Mouse (Mus musculus) cerebellum, adult 8-10 months (tissue): ENCODE results near the gene Pum1.
"Not testable (repeated sequence)": the region's sequence is repeated elsewhere in the genome, so short reads cannot be mapped to it uniquely, and the experiment has no call there.

ENCODE experiments used
- DNase-seq: peaks from one replicate; pipeline ENCODE4 v3.0.0; 2022

Pum1 gene

DNA sequence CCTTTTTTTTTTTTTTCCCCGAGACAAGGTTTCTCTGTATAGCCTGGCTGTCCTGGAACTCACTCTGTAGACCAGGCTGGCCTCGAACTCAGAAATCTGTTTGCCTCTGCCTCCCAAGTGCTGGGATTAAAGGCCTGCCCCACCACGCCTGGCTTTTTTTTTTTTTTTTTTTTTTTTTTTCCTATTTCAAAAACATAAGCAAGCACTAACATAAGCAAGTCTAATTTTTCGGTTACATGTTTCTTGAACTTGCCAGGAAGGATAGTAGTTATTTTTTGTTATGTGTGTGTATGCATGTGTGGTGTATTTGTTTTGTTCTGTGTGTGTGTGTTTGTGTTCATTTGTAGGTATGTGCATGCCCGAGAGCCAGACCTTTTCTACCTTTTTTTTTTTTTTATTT is 6.9 kb downstream of the Pum1 start:
- DNase-seq: not testable (repeated sequence)

DNA sequence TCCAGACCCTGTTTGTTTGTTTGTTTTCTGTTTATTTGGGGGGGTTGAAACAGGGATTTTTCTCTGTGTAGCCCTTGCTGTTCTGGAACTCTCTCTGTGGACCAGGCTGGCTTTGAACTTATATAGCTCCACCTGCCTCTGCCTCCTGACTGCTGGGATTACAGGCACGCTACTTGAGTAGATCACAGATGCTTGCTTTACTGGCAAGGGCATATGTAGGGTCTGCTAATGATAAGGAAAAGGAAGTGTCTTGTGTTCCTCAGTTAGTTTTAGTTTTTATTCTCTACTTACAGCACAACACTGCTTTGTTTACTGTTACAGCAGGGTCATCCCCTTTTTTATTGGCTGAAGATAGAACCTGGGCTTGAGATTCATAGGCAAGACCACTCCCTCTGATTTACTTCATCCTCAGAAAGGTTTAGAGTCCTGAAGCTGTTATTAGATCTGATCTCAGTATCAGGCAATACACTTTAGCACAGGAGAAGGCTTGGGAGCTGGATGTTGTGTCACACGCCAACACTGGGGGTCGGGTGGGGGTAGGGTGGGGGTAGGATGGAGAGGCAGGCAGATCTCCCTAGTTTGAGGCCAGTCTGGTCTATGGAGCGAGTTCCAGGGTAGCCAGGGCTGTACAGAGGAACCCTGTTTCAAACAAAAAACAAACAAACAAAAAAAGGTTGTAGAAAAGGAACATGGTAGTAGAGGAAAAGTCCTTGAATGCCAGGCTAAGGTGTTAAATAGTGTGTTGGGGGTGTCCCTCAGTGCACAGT is 8.1 kb downstream of the Pum1 start:
- no peak for DNase-seq

DNA sequence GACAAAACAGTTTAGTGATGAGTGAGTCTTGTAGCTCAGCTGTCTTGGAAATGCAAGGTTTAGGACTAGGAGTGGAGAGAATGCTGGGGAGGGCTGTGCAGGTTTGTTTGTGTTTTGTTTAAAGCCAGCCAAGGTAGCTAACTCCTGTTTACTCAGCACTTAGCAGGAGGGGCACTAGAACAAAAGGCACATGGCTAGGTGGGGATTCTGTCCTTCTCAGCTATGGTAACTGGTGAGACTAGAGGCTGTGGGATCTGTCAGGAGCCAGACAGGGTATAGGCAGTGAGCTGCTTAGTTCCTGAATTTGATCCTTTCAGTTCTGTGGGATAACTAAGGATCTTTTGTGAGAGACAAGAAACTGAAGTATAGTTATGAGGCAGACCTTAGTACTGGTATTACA is 9.0 kb downstream of the Pum1 start:
- no peak for DNase-seq

DNA sequence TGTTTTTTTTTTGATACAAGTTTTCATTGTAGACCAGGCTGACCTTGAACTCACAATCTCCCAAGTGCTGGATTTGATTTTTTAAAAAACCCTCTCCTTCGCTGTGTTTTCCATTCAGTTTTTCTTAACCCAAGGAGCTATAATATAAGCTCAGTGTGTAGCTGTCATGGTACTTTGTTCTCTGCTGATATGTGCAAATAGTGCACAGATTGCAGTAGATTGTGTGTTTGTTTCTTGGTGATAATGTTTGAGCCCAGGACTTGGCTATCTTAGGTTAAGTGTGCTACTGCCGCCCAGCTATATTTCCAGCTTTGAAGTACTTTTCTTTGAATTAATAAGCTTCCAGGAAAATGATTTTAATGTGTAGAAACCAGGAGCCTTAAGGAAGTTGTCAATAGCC is 13.6 kb downstream of the Pum1 start:
- DNase-seq: no peak

DNA sequence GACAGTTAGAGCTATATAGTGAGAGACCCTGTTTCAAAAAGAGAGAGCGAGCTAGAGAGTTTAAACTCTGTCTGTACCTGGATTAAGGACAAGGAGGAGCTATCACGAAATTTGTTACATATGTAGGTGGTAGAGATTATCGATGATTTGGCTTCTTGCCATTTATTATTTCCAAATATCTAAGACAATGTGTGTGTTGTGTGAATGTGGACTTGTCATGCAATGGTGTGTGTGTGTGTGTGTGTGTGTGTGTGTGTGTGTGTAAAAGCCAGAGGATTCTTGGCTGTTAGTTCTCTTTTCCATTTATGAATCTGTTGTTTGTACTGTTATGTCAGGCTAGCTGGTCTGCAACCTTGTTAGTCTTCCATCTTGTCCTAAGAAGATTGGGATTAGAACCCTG is 15.0 kb downstream of the Pum1 start:
- no peak for DNase-seq

DNA sequence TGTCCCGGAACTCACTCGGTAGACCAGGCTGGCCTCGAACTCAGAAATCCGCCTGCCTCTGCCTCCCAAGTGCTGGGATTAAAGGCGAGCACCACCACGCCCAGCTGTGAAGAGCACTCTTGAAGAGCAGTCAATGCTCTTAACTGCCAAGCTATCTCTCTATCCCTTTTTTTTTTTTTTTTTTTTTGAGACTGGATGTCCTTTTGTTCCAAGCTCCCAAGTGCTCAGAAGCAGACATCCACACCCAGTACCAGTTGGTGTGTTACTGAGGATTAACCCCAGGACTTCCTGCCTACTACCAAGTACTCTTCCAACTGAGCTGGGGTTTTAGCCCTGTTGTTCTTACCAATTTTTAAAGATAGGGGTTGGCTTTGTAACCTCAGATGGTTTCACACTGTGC is 17.6 kb downstream of the Pum1 start:
- DNase-seq: no peak

DNA sequence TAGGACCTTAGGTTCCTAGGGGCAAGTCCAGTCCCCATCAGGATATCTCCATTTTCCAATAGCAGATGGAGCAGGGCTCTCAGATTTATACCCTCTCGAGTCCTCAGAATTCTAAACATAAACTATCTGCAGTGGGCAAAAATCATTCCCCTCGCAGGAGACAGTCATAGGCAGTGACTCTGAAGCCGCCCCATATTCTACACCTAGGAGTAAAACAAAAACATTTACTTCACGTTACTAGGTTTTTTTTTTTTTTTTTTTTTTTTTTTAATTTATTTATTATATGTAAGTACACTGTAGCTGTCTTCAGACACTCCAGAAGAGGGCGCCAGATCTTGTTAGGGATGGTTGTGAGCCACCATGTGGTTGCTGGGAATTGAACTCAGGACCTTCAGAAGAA is 19.9 kb downstream of the Pum1 start:
- not testable (repeated sequence) for DNase-seq

DNA sequence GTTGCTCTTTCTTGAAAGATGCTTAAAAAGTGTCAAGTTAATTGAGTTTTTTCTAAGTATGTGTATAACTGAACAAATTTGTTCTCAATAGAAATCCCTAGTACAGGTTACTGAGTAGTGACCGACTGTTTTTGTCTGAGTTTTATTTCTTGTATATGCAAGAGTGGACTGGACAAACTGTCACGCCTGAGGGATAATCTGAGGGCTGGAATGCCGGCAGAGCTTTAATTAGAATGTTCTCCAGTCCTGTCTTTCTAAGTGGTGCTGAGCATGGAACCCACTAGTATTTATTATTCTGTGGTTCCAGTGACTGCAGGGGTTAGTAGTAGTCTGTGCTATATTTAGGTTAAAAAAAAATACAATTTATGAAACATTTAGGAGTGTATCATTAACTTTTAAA is 30.8 kb downstream of the Pum1 start:
- DNase-seq: no peak

DNA sequence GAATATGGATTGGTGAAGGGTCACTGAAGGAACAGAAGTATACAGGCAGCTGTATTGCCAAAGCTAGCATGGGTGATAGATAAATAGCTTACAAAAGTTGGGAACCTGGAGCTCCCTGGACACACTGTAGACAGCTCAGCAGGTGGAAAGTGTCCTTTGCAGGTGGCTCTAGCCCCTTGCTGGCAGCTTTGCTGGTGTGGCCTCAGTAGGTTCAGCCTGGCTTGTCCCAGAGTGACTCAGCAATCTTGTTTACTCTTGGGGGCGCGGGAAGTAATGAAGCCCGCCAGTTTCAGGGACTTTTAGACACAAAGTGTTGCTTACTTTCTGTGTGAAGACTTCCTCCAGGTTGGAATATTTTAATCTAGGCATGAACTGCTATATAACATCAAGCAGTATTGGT is 31.9 kb downstream of the Pum1 start:
- no peak for DNase-seq

DNA sequence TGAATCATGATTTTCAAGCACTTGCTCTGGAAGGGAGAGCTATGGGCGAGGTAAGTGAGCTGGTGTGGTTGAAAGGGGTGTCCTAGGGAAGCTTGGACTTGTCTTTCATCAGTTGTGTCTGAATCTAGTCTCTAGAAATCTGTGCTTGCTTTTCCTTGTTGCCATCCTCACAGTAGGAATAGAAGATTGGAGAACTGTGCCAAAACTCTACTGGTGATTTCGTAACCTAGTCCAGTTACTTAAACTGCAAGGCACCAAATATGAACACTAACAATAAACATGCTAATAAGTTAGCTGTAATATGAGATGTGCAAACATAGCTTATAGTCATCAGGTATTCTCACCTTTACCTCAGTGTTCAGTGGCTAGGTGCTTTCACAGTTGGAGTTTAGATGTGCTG is 37.9 kb downstream of the Pum1 start:
- DNase-seq: no peak

DNA sequence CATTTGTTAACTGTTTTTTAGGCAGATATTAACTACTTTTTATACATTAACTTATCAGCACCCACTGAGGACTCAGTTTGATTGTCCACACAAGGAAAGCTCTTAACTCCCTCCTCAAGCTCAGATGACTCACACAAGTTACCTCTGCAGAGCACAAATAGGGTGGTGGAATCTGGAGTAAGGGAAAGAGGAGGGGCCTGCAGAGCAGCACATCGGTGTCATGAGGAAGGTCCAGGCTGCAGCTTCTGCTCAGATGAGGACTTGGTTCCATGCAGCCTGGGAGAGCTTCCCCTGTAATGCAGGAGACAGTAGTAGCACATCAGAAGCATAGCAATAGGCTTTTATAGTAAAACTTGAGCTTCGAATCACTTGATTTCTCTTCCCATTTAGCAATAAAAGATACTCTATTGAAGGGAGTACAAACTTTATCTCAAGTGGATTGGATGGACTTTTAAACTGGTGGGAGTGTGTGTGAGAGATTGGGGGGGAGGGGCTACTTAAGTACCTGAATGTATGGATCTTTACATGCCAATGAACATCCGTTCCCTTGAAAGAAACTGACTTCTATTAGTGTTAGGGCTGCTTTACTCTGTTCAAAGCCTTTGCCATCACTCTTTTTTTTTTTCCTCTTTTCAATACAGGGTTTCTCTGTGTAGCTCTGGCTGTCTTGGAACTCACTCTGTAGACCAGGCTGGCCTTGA is 39.9 kb downstream of the Pum1 start:
- DNase-seq: no peak

DNA sequence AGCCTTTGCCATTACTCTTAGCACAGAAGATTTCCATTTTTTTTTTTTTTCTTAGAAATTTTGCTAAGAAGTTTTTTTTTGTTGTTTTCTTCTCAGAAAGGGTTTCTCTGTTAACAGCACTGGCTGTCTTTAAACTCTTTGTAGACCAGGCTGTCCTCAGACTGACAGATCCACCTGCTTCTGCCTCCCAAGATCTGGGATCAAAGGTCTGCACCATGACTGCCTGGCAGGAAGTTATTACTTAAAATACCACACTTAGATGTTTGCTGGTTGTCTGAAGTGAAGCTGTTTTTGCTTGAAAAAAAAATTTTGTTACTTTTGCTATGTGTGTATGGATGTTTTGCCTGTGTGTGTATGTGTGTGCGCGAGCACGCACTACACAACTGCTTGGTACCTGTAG is 40.5 kb downstream of the Pum1 start:
- no peak for DNase-seq

DNA sequence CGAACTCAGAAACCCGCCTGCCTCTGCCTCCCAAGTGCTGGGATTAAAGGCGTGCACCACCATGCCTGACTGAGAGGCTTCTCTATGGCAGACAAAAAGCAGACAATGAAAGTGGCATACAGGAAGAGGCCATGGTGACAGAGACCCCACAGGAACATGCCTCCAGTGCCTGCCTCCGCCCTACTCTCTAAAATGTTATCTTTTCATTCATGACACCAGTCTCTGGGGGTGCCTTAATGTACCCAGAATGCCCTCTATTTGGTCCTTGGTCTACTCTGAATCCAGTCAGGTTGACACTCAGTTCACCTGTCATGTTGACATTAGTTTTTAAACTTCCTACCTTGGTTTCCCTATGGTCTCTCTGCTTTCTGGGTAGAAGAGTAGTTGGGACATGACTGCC is 41.5 kb downstream of the Pum1 start:
- no peak for DNase-seq

DNA sequence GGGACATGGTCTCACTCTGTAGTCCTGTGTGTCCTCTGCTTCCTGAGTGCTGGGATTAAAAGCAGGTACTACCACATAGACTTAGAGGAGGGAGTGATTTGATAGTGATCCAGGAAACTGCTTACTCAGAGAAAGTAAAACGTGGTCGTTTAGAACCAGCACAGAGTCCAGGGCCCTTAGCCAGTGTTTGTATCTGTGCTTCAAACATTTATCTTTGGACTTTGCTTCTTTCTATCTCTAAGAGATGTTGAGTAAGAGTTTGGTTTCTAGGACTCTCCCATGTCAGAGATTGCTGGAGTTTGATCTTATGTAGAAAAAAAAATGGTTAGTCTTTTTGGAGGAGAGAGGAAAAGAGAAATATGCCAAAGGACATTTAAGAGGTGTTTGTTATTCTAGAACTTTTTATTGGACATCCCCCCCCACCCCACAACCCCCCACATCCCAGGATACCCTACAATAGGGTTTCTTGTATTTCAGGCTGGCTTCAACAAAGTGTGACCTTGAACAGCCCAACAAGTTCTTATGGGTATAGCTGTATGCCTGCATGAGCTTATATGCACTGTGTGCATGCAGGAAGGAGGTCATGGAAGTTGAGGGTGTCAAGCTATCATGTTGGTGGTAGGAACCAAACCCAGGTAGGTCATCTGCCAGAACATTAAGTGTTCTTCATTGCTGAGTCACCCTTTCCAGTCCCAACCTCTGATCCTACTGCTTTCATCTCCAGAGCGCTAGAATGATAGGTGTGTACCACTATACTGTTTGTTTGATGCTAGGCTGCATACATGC is 43.3 kb downstream of the Pum1 start:
- no peak for DNase-seq

DNA sequence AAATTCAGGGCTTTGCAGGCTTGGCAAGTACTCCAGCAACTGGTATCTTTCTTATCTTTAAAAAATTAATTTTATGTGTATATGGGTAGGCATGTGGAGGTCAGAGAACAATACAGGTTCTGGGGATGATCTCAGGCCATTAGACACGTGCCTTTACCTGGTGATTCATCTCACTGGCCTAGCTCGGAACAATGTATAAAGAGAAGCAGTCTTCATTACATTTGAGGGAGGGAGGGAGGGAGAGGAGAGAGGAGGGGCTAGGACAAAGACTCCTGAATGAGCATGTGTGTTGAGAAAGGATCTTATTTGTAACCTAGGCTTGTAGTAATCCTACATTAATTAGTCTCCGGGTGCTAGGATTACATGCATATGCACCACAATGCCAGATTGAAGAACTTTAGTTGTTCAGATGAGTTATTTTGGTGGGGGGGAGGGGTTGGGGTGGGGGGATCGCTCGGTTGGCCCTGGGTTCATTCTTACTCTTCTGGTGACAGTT is 48.3 kb downstream of the Pum1 start:
- DNase-seq: no peak

DNA sequence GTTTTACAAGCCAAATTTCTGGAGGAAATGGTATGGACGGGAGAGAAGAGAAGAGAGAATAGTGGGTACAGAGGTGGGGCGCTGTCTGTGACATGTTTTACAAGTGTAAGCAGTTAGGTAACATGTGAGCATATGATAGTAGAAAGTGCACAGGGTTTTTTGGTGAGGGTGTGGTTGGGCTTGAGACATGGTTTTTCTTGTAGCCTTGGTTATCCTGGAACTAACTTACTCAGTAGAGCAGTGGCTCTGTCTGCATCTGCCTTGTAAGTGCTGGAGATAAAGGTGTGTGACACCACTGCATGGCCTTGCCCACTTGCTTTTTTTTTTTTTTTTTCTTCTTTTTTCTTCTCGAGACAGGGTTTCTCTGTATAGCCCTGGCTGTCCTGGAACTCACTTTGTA is 49.2 kb downstream of the Pum1 start:
- DNase-seq: no peak

DNA sequence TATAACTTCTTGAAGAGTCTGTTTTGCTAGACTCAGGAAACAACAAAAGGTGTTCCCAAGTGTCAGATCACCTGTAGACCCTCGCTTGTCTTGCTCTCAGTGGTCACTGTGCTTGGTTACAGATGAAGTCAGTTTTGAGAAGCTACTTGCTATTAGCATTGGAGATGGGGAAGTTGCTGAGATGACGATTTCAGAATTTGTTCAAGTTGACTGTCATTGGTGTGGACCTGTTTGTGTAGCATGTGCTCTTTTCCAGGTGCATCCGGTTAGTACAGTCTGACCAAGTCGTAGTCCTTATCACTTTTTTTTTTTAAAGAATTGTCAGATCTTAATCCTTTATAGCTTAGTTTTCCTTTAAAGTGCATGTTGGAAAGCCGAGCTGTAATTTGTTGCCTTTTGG is 50.3 kb downstream of the Pum1 start:
- no peak for DNase-seq

DNA sequence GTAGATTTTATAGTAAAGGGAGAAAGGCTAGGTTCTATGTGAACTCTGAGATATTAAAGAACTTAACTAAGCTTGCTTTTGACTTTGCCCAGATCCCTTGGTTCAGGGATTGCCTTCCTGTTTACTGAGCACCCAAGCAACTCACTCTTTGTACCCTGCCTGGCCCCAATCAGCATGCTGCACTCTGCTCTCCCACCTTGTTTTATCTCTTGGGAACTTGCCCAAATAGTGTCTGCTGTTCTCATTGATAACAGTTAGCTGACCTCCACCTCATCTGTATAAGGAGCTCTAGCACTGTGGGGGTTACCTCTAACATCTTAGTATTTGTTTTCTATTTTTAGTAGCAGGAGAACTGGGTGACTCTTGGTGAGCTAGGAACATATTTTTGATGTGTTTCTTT is 52.0 kb downstream of the Pum1 start:
- no peak for DNase-seq

DNA sequence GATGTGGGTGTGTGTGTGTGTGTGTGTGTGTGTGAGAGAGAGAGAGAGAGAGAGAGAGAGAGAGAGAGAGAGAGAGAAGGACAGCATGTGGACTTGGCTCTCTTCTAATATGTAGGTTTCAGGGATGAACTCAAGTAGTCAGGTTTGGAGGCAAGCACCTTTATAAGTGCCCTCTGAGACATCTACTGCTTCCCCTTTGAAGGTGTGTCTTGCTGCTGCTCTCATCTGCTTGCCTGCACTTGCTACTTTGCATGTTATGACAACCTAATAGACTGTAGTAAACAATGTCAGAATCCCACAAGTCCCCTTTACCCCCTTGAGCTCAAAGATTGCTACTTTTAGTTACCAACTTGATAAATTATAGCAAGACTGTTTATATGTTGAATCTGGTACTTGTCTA is 52.5 kb downstream of the Pum1 start:
- no peak for DNase-seq

DNA sequence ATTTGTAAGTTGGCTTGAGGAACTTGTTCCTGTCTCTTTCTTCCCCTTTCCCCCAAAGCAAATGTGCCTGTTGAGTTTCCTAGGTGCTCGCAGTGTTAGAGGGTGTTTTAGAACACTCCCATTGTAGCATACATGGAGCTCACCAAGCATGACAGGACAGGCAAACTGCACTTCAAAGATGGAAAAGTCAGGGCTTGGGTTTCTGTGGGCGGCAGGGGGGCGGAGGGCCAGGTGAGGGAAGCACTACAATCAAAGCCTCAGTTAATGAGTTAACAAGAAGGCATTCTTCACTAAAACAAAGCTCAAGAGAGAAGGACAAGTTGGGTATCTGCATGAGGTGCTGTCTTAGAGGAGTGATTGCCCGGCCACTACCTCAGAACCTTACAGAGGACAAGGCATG is 56.2 kb downstream of the Pum1 start:
- no peak for DNase-seq

DNA sequence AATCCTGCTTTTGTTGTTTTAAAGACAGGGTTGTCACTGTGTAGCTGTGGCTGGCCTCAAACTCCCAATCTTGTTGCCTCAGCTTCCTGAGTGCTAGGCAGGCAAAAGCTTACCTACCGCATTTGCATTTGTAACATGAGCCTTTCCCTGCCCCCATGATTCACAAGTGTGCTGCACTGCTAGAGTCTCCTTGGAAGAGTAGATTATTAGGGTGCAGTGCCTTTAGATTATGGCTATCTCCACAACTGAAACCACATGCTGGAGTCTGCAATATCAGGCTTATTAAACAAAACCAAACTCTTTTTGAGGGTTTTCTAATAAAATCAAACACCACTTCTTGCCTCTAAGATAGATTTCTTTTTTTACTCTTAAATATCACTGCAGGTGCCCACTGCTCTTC is 59.5 kb downstream of the Pum1 start:
- no peak for DNase-seq

DNA sequence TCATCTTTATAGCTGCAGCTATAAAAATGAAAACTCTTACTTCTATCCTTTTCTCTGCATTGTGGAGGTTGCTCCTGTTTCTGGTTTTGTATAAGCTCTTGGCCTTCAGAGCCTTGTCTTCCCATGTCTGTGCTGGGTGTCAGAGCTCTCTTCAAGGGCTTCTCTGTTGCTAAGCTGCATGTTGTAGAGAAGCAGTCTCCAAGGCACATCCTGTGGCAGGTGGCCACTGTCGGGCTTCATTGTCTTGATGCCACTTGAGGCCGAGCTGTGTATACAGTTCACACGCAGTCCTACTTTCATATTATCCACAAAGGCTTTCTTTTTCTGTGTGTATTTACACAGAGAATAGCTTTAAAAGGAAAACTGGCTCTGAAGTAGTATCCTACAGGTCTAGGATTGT is 63.0 kb downstream of the Pum1 start:
- peak; percentile 16 for DNase-seq

DNA sequence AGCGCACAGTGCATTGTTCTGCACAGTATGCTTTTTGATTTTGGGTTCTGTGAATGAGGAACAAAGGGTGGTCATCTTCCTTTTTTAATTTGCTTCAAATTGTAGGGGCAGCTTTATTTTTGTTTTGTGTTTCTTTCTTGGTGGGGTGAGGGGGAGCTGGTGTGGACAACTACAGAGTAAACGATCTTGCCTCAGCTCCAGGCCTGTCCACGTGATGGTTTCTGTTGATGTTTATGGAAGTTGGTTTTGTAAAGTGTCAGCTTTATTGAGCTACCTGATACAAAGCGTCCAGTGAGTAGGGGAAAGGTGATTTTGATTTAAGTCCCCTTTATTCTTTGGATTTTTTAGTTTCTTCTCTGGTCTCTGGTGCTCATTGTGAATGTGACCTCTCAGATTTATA is 72.8 kb downstream of the Pum1 start:
- no peak for DNase-seq

DNA sequence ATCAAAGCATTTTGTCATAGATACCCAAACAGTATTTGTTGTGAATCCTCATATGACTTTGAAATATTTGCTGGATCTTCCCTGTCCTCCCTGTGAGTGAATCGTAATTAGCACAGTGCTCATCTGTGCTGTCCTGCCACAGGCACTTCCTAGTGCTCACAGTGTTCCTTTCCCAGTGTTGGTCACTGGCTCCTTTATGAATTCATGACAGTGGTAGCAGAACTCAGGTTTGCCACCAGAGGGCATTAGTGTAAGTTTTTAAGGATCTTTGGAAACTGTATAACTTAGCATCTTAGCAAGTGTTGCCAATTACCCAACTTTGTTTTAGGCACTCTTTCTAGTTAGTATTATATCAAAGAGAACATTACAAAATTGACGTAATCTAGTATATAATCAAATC is 75.4 kb downstream of the Pum1 start:
- DNase-seq: peak; percentile 41
